Mouse (Mus musculus): ENCODE measurements around the gene Phox2a. TPM values are rescaled to one million over a fixed set of nuclear protein-coding genes. Genes with fewer than 3 reads are reported as not detected.

Gene Phox2a
- 1.3 TPM for polyA plus RNA-seq (2014; fragmentation: Illumina TruSeq; extraction: RNeasy Lipid Tissue Mini Kit (QIAGEN cat#74804); ENCODE audit: low read depth, low replicate concordance)

DNA sequence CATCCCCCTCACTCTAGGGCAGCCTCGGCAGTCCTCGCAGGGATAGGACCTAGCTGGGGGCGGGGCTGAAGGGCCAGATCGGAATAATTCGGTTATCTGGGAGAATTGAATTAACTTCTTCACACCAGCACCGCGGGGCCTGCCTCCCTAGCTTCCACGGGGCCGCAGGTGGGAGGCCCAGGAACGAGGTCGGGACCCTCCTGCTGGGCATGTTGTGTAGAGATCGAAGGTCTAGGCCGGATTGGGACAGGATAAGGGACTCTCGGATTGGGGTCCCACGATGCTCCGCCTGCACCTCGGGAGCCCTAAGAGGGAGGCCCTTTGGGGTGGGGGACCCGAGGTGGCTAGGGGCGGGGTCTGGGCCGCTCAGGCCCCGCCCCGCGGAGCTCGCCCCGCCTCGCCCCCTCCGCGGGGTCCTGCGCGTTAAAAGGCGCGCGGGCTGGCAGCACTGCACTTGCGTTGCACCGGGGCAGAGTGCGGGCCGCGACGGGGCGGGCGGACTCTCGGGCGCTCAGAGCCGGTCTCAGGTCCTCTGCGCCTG lies at the start of gene Phox2a:
Phox2a (plus strand) TSS at position 453 of the 541 bp plus-strand sequence.

DNA sequence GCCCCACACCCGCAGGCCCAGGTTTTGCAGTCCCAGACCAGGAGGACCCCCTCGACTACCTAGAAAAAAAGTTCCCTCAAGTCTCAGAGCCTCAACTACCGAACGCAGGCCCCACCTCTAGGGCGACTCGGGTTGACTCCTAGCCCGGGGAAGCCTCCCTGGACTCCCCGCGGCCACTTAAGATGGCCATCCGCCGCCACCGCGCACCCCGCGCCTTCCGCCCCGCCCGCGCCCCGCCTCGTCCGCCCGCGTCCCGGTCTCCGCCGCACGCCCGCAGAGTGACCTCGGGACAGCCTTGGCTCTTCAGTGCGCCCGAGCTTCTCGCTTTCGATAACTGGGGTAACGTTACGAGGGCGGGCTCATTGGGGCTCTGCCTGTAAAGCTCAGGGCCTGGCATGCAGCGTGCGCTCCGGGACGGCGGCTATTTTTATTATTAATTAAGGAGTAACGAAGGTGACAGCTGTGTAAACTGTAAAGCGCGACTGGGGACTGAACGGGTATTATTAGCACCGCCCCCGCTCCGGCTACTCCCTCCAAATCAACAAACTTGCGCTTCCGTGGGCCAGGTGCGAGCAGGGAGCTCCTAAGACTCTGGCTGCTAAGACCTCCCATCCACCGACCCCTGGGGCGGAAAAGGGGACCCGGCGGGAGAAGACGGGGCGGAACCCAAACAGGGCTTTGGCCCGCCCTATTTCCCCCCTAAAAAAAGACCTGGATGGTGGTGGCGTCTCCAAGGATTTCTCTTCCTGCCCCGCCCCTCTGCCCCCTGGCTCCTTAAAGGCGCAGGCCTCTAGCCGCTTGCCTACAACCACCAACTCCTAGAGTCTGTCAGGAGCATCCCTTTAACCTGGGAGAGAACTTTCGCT lies 19.7 kb downstream of the Phox2a start, which contains the start of gene Inppl1:
Inppl1 (minus strand) TSS at position 624 of the 866 bp plus-strand sequence.

DNA sequence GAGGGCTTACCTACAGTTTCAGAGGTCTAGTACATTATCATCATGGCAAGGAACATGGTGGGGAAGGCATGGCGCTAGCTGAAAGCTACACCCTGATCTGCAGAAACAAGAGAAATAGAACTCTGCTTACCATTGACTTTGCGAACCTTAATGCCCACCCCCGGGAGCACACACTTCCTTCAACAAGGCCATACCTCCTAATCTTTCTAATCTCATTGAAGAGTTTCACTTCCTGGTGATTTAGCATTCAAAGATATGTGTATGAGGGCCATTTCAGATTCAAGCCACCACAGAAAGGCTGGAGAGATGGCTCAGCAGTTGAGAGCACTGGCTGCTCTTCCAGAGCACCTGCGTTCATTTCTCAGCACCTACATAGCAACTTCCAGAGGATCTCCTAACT lies 39.0 kb downstream of the Phox2a start, which contains the start of gene Folr2:
Folr2 (minus strand) TSS at position 101 of the 400 bp plus-strand sequence.

DNA sequence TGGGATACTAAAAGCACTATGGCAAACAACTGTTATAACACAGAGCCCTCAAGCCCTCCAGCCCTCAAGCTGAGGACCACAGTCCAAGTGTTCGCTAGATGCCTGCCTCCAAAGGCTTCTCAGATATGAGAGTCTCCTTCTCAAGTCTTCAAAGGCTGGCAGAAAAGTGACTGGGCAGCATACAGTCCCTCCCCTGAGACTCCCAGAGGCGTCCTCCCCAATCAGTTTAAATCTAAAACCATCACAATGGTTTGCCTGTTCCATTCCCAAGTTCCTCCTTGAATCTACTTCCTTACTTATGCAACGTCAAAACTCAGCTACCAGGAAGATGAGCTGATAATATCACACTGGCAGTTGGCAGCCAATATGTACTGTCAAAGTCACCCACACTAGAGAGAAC lies 45.3 kb downstream of the Phox2a start, which contains the start of gene Anapc15:
Anapc15 (plus strand) TSS at position 301 of the 400 bp plus-strand sequence.

DNA sequence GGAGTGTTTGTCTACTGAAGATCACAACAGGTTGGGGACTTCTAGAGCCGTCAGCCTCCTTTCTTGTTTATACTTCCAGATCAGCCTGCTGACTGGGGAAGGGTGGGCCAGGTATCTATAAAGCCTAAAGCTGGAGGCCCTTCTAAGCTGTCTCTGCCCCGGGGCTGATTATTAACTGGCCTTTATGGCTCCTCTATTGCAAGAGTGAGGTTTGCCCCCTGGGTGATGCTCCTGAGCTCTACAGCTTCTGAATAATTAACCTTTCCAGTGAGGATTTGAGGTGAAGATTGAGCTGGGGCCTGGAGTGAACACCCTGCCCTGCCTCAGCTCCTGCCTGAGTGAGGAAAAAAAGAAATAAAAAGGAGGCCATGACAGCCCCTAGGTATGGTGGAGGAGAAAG lies 52.5 kb downstream of the Phox2a start, which contains the start of gene Folr1:
Folr1 (minus strand) TSS at position 160 of the 400 bp plus-strand sequence.

Other genes starting within 250 kb of the Phox2a start
- gene Art2b, start 232.7 kb upstream of the Phox2a start, polyA plus RNA-seq (2014; fragmentation: Illumina TruSeq; extraction: RNeasy Lipid Tissue Mini Kit (QIAGEN cat#74804); ENCODE audit: low read depth, low replicate concordance): not detected
- 13.2 TPM for gene Clpb, start 154.7 kb upstream of the Phox2a start, polyA plus RNA-seq (2014; fragmentation: Illumina TruSeq; extraction: RNeasy Lipid Tissue Mini Kit (QIAGEN cat#74804); ENCODE audit: low read depth, low replicate concordance)
- gene Inppl1, start 19.9 kb downstream of the Phox2a start, polyA plus RNA-seq (2014; fragmentation: Illumina TruSeq; extraction: RNeasy Lipid Tissue Mini Kit (QIAGEN cat#74804); ENCODE audit: low read depth, low replicate concordance): 34.8 TPM
- 1.5 TPM for gene Folr2, start 38.9 kb downstream of the Phox2a start, polyA plus RNA-seq (2014; fragmentation: Illumina TruSeq; extraction: RNeasy Lipid Tissue Mini Kit (QIAGEN cat#74804); ENCODE audit: low read depth, low replicate concordance)
- gene Anapc15, start 45.4 kb downstream of the Phox2a start, polyA plus RNA-seq (2014; fragmentation: Illumina TruSeq; extraction: RNeasy Lipid Tissue Mini Kit (QIAGEN cat#74804); ENCODE audit: low read depth, low replicate concordance): 5.7 TPM
- gene Folr1, start 52.5 kb downstream of the Phox2a start, polyA plus RNA-seq (2014; fragmentation: Illumina TruSeq; extraction: RNeasy Lipid Tissue Mini Kit (QIAGEN cat#74804); ENCODE audit: low read depth, low replicate concordance): not detected
- 13.8 TPM for gene Lamtor1, start 87.6 kb downstream of the Phox2a start, polyA plus RNA-seq (2014; fragmentation: Illumina TruSeq; extraction: RNeasy Lipid Tissue Mini Kit (QIAGEN cat#74804); ENCODE audit: low read depth, low replicate concordance)
- gene Tomt, start 88.0 kb downstream of the Phox2a start, polyA plus RNA-seq (2014; fragmentation: Illumina TruSeq; extraction: RNeasy Lipid Tissue Mini Kit (QIAGEN cat#74804); ENCODE audit: low read depth, low replicate concordance): not detected
- gene Lrrc51, start 115.6 kb downstream of the Phox2a start, polyA plus RNA-seq (2014; fragmentation: Illumina TruSeq; extraction: RNeasy Lipid Tissue Mini Kit (QIAGEN cat#74804); ENCODE audit: low read depth, low replicate concordance): 5.7 TPM
- 110 TPM for gene Numa1, start 115.8 kb downstream of the Phox2a start, polyA plus RNA-seq (2014; fragmentation: Illumina TruSeq; extraction: RNeasy Lipid Tissue Mini Kit (QIAGEN cat#74804); ENCODE audit: low read depth, low replicate concordance)
- 16.7 TPM for gene Il18bp, start 200.4 kb downstream of the Phox2a start, polyA plus RNA-seq (2014; fragmentation: Illumina TruSeq; extraction: RNeasy Lipid Tissue Mini Kit (QIAGEN cat#74804); ENCODE audit: low read depth, low replicate concordance)
- gene Rnf121, start 247.2 kb downstream of the Phox2a start, polyA plus RNA-seq (2014; fragmentation: Illumina TruSeq; extraction: RNeasy Lipid Tissue Mini Kit (QIAGEN cat#74804); ENCODE audit: low read depth, low replicate concordance): 13.8 TPM
- gene Xndc1, start 247.2 kb downstream of the Phox2a start, polyA plus RNA-seq (2014; fragmentation: Illumina TruSeq; extraction: RNeasy Lipid Tissue Mini Kit (QIAGEN cat#74804); ENCODE audit: low read depth, low replicate concordance): 8.8 TPM
- not detected for gene Xntrpc, start 247.4 kb downstream of the Phox2a start, polyA plus RNA-seq (2014; fragmentation: Illumina TruSeq; extraction: RNeasy Lipid Tissue Mini Kit (QIAGEN cat#74804); ENCODE audit: low read depth, low replicate concordance)